Mouse (Mus musculus) layer of hippocampus, postnatal 36 days (tissue): ENCODE results near the gene Ak2. TPM values are rescaled to one million over a fixed set of nuclear protein-coding genes. Genes with fewer than 3 reads are reported as not detected.

Experiments
- DNase-seq, 2 experiments: peaks; one replicate each; pipeline ENCODE4 v3.0.0; 2022
- total RNA-seq, 2 experiments: library from RNA; stranded (reverse); gene quantifications; 2 replicates each; pipeline ENCODE4 v1.2.3; 2021

Ak2 gene
- total RNA-seq, 2 experiments from 2014 or later, result 26.3 to 26.9 TPM

DNA sequence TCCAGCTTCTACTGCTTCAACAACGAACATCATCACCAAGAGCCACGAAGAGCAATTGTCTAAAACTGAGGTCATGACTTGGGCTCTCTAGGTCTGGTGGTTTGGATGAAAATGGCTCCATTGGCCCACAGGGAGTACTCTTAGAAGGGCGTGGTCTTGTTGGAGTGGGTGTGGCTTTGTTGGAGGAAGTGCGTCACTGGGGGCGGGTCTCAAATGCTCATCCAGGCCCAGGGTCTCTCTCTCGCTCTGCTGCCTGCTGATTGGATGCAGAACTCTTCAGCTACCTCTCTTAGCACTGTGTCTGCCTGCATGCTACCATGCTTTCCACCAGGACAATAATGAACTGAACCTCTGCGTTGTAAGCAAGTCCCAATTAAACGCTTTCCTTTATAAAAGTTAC lies 17.1 kb upstream of the Ak2 start:
- no peak for DNase-seq

DNA sequence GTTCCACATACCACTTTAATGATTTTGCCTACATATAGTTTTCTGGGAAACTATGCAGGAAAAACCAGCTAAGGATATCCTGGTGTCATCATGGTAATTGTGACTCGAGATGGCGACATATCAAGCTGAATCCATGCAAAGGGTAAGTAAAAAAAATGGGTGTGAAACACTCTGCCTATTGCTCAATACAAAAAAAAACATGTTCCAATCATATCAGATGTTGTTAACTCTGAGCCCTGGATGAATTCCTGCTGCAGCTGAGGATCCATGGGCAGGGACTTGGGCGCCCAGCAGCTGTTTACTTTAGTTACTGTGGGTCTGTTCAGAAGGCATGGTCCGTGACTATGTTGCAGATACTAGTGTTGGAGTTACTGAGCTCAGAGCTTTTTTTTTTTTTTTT lies 15.2 kb upstream of the Ak2 start:
- no peak for DNase-seq

DNA sequence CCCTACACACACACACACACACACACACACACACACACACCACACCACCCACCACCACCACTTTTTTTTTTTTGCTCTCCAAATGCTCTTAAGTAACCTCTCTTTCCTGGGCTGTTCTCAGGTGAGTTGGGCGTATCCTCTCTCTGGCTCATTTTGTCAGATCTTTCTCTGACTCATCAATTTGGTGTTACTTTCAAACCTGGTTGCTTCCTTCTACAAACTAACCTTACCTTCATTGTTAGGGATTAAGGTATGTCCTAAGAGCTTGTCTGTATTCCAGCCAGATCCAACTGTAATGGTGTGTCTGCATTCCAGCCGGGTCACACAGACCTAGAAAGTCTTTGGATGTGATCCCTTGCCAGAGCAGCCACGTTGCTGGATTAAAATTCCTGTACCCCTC lies 14.5 kb upstream of the Ak2 start:
- DNase-seq, result no peak

DNA sequence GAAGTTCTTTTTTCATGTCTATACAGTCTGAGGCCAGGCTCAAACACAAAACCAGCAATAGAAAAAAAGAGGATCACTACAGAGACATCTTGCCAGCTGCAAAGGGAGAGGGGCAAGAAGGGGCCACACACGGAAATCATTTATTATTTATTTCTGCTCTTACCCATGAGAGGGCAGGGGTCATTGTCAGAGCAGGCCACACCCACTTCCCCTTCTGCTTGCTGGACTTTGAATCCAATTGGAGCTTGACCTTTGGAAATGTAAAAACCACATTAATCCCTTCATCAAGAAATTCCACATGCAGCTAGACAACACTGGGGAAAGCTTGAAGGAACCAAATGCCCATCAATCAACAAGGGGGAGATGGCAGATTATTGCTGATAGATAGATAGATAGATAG lies 13.1 kb upstream of the Ak2 start:
- DNase-seq, result no peak

DNA sequence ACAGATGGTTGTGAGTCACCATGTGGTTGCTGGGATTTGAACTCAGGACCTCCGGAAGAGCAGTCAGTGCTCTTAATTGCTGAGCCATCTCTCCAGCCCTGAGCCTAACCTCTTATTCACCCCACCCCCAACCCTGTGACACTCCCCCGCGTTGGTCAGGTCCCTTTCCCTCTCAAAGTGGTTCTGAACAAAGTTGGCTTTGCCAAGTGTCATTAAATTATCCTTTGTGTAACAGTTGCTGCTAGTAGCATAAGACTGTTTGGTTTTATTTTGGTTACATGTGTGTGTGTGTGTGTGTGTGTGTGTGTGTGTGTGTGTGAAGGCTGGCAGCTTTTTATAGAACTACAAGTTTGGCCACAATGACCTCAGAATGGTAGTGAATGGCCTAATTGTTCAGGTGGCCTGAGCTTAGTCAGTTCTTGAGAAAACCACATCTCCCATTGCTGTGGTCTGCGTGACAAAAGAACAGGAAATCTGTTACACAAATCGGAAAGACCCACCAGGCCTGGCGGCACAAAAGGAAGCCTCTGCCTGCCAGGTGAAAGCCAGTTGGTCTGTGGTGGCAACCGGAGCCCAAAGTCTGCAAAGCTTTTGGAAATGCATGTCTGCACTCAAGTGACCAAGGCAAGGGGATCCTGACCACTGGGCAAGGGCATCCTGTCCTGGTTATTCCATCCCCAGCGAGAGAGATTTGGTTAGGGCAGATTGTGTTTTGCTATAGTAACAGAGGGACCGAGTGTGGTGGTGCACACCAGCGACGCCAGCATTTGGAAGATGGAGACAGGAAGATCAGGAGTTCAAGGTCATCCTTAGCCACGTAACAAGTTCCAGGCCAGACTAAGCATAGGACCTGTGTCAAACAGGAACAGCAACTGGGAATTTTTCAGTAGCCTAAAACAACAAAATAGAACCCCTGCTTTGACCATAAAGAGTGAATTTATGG lies 10.6 kb upstream of the Ak2 start:
- DNase-seq, result no peak

DNA sequence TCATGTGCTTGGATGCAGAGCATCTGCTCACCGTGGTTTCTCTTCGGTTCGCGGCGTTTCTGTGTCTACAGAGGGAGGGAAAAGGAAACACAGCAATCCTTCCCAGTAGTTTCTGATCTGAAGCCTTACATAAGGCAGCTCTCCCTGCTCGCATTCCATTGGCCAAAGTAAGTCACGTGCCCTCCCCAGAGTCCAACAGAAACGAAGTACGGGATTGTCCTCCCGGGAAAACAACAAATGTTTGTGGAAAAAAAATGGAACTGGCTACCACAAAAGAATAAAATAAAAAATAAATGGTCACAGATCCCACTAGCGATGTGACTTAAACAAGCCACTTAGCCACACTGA lies 10.0 kb upstream of the Ak2 start:
- no peak for DNase-seq

DNA sequence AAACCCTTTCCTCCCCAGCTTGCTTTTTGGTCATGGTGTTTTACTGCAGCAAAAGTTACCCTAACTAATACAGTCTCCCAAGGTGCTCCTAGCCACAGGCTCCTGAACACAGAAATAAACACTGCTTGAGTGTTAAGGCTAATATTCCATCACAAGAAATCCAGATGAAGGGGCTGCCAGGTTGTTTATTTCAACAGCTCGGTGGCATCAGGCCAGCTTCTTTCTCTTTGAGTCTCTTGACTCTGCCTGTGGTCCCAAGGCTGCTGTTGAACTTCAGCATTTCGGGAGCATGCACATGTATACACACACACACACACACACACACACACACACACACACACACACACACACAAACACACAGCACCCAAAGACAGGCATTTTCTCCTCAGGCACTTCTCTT lies 8.6 kb upstream of the Ak2 start:
- DNase-seq, result no peak

DNA sequence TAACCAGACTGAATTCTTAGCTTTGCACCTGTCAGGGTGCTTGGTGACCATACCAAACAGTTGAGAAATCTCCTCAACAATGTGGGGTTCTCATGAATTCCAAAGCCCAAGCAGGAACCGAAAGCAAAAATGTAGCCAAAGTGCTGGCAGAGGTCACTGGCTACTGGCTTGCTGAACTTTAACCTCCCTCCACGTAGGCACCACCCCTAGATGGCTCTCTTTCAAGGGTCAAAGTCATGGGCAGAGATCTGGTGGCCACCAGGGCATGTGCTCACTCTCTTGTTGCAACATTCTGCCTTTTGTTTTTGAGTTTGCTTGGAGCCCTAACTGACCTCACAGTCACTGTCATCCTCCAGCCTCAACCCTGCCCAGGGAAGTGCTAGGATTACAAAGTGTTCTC lies 8.1 kb upstream of the Ak2 start:
- DNase-seq, result no peak

DNA sequence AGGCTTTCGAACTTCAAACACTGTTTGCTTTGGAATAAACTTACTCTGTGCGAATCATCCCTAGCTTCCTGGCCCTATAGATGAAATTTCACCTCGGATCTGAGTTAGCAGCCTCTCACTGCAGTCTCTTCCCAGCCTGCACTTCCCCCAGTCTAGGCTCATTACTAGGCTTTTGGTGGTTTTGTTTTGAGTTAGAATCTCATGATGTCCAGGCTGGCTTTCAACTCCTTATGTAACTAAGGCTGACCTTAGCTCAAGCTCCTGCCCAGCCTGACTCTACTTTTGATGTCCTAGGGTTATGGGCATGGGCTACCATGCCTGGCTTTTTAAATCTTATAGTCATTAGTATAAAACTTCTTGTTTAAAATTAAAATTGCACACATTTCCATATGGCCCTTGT lies 7.2 kb upstream of the Ak2 start:
- no peak for DNase-seq

DNA sequence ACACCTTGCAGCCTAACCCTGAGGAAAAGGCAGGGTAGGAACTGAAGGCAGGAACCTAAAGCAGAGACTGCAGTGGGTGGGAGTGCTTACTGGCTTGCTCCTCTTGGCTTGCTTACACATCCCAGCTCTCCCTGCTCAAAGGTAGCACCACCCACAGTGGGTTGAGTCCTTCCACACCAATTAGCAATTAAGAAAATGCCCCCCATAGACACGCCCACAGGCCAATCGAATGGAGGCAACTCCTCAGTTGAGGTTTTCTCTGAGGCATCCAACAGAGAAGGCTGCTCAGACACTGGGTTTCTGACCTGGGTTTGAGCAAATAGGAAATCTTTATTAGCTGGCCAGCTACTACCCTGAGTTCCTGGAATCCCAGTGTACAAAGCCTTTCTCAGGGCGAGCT lies 2.8 kb upstream of the Ak2 start:
- DNase-seq, result no peak

DNA sequence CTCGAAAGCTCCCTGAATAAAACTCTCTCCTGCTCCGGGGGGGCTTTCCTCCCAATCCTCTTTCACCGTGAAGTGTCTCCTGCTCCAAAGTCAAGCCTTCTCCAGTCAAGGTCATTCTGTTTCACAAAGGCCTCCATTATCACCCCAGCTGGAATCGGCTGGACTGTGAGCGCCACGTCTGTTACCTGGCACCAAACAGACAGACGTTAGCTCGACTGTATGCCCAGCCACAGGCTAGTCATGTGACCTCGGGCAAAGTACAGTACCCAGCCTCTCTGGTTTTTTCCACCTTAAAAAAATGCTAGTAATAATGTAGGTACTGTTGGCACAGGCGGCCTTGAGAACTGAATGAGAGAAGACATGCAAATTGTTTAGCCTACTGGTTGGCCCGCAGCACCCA lies 2.1 kb upstream of the Ak2 start:
- DNase-seq, result no peak

DNA sequence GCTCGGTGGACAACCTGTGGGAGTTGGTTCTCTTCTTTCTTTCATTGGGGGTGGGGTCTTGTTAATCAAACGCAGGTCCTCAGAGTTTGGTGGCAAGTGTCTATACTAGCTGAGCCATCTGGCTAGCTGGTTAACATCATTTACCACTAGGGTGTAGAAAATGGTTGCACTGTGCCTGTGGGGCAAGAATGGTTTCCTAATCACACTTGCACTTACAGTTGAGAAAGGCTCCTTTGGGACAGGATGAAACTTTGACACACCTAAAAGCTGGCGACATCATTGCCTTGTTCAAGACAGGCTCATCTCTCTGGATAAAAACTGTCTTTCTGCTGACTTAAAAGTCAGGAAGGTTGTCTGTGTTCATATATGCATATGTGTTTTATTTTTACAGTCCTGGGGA lies 418 bp downstream of the Ak2 start:
- DNase-seq, result no peak

DNA sequence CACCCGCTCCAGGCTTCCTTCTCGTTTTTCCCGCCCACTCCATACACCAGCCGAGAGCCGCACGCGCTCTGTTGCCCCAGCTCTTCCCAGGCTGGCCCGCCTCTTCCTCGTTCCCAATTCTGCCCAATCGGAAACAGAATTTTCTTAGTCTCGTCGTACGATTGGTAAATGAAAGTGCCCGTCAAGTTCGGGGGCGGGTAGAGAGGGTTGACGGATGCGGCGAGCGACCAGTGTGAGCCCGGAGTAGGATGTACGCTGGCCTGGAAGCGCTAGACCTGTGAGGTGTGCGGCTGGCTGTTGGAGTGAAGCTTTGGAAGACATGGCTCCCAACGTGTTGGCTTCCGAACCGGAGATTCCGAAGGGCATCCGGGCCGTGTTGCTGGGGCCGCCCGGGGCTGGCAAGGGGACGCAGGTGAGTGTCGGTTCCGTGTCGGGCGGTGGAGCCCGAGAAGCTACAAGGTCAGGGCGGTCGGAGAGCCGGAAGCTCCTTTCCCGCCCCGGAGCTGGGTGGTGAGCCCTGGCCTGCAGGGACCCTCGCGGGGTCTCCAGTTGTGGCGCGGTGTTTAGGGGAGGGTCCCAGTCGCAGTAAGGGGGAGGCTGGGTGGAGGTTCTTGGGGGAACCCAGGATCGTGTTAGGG lies 1.4 kb downstream of the Ak2 start:
- peak; percentile 93 to 96 for DNase-seq

DNA sequence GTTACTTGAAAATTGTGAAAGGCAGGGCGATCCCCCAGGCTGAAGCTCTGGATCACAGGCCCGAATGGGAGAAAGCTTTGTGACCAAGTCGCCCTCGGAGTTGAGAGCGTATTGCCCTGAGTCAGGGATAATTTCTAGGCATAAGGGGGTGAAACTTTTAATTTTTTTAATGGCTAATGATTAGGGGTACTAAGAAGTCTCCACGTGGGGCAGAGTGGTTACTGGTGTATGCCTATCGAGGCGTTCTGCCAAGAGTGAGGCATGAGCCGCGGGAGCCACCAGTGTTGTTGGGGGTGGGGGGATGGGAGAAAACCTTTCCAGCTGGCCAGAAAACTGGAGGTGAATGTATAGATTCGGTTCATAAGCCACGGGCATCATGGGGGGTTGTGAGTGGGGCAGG lies 1.9 kb downstream of the Ak2 start:
- DNase-seq, result no peak

DNA sequence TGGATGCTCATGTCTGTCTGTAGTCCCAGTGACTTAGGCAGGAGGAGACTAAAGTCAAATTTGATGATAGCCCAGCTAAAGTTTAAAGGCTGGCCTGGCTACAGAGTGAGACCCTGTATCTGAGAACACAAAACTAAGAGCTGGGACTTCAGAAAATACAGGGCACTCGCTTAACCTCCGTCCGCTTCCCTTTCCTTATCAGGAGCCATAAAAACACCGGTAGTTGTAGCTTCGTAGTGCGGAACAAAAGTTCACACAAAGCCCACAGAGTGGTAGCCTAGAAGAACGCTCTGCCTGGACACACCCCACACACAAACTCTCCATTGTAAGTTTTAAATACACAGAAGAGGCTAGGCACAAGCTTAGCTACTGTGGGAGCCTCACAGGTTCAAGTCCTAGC lies 3.5 kb downstream of the Ak2 start:
- no peak for DNase-seq

DNA sequence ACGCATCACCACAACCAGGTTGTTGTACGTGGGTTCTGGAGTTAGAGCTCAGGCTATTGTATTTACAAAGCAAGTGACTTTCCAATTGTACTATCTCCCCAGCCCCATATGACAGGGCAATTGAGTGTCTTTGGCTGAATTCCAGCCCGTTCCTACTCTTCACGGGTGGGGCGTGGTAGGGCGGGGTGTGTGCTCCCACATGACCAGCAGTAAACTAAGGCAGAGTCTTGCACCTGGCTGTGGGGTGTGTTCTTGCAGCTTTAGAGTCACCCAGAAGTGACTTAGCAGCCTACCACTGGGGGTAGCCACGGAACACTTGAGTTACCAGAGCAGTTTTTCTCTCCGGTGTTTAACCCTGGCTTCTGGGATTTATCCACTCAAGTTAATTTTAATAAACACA lies 5.5 kb downstream of the Ak2 start:
- DNase-seq, result no peak

DNA sequence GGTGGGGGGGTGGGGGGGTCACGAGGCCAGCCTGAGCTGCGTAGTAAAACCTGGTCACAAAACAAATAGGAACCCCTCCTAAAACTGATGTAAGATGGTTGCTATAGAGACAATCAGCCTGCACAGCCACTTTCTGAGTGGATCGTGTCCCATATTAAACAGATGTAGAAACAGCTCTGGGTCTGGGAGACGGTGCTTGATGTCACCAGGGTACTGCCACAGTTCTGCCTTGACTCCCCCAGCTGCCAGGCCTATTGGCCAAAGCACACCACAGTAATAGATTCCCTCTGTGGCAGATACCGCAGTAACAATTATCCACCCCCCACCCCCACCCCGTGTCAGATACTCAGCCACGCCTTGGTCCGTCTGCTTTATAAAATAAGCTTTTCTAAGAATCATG lies 6.6 kb downstream of the Ak2 start:
- no peak for DNase-seq

DNA sequence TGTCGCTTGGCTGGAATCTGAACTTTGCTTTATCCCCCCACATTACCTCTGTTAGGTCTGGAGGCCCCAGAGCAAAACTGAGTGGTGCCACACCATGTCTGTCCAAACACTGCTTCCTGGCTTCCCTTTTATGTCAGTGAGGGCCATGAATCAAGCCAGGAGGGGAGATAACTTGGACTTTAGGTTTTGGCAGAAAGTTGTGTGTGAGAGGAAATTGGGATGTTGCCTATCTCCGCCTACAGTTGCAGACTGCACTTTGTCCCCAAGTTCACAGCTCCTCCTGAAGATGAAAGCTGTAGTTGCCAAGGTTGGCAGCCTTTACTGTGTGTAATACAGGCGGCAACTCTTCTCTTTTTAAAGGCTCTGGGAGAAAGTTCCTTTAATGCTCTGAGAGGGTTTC lies 9.0 kb downstream of the Ak2 start:
- no peak for DNase-seq

DNA sequence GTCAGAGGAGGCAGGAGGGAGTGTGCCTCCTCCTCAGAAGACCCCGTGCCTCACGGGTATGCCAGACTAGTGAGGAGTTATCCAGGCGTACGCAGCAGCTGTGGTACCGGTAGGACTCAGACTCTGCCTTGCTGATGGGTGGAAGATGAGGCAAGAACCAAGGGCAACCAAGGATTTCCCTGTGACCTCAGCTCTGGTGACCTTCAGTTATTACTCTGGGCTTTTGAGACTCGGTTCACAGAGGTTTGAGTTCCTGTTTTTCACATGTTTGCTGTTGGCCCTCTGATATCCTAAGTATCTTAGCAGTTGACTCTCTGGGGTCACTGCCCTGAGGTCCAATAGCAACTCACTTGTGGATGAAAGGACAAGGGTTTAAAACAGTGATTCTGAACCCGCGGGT lies 12.0 kb downstream of the Ak2 start:
- DNase-seq, result no peak

DNA sequence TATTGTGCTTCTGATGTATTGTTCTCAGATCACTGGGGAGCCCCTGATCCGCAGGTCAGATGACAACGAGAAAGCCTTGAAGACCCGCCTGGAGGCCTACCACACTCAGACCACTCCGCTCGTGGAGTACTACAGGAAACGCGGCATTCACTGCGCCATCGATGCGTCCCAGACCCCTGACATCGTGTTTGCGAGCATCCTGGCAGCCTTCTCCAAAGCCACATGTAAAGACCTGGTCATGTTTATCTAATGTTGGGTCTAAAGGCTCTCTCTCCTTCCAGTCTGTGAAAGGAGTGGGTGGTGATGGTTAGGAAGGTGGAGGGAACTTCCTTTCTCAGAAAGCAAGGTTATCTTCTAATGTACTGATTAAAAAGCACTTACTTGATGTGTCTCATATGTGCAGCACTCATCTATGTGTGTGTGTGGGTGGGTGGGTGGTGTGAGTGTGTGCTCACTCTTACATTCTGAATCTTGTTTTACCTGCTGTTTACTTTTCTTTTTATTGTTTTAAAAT lies 16.3 kb downstream of the Ak2 start:
- no peak for DNase-seq

DNA sequence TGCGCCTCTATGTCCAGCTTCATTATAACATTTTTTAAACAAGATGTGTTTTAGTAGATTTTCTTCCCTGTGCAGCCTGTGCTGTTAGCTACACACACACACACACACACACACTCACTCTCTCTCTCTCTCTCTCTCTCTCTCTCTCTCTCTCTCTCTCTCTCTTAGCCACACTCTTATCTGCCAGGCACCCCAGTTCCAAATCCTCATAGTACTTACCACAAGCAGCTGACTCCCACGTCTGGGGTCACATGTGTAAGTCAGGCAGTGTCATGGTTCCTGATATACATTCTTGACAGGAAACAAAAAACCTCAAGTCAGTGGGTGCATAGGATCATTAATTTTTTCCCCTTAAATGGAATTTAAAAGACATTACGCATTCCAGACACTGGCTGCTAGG lies 16.9 kb downstream of the Ak2 start:
- no peak for DNase-seq

DNA sequence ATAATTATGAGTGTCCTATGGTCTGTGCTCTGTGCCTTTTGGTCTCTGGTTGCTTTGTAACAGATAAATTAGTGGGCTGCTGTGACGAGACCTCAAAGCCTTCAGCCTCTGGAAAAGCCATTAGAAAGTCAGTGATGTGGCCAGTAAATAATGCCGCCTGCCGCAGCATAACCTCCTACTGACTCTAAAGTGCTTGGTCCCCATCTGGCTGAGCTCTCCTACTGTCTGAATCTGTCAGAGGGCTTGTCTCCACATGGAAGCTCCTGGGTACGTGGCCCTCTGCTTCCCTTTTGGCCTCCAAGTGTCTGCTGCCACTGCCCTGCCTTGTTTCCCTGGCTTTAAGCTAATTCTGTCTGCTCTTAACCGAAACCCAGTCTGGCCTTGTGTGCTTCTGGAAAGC lies 17.8 kb downstream of the Ak2 start:
- no peak for DNase-seq

DNA sequence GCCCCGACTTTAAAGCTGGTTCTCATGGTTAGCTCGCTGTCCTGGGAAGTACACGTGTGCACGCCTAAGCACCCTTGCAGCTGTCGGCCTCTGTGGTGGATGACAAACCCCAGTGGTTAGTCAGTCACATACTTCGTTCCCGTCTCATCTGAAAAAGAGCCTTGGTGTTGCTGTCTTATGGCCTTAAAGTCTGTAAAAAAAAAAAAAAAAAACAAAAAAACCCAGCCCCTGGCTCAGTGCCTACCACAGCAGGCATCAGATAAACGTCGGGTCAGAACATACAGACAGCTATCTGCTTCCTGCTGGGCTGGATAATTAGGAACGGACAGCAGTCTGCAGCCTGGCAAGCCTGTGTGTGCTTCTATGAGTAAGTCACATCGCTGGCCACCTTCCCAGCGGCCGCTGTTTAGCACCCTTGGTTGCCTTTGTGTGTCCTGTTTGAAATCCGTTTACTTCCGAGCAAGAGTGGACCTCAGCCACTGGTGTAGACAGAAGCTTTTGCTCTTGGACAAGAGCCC lies 19.9 kb downstream of the Ak2 start:
- DNase-seq, result no peak
